Mouse (Mus musculus) layer of hippocampus, adult 2 months (tissue): ENCODE measurements around the gene A630095N17Rik. TPM values are rescaled to one million over a fixed set of nuclear protein-coding genes. Genes with fewer than 3 reads are reported as not detected.
A peak's percentile ranks its signal among the peaks of the same experiment; 100 is the strongest.

ENCODE experiments used
- DNase-seq, 2 experiments: peaks; one replicate each; pipeline ENCODE4 v3.0.0; 2022; ENCODE audit warnings: low spot score in 2 of 2
- H3K27ac ChIP-seq: fragments of 200-600 bp; 2 replicates; pipeline ENCODE4 v1.8.1; 2022
- H3K4me3 ChIP-seq: fragments of 200-600 bp; 2 replicates; pipeline ENCODE4 v1.8.1; 2022; ENCODE audit warnings: mild to moderate bottlenecking
- CTCF ChIP-seq: fragments of 200-600 bp; conservative IDR thresholded peaks from 2 replicates; pipeline ENCODE4 v1.8.1; 2022; ENCODE audit warnings: antibody characterized with exemption, mild to moderate bottlenecking, moderate library complexity
- long read RNA-seq, 2 experiments: library from polyadenylated mRNA; stranded (forward); transcript quantifications; one replicate each; pipeline ENCODE4 v2.0.0; 2021; ENCODE audit warnings: borderline mapping rate in 2 of 2
- total RNA-seq, 2 experiments: library from RNA; stranded (reverse); gene quantifications; 2 replicates each; pipeline ENCODE4 v1.2.3; 2021

A630095N17Rik gene
- not detected for total RNA-seq
- long read RNA-seq, experiment 1, result 0 reads
- long read RNA-seq, experiment 2, result 0 reads

DNA sequence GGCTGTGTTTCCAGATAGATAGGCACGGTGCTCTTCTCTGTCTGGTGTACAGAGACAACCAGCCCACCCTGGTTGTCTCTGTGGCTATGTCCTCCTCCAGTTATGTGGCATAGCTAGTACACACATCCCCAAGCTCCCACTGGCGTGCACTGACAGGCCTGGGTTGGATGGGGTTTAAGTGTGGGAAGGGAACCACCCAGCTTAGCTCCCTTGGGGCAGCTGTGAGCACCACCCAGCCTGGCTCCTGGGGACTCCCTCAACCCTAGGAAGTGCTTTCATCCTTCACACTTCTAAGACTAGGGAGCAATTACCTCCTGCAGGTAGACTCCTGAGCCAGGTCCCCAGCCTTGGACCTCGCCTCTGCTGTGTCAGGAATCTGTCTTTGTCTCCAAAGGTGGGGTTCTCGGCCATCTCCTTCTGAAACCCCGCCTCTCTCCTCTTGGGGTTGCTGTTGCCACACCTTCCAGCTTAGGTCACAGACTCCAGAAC is at the start of gene A630095N17Rik:
TSS of gene A630095N17Rik (minus strand) at position 439 of the 489 bp plus-strand sequence.
- no peak for DNase-seq
- H3K4me3 ChIP-seq, result no peak within 1 kb of the TSS
- no peak within 1 kb of the TSS for H3K27ac ChIP-seq
- TF ChIP-seq CTCF, result no peak

DNA sequence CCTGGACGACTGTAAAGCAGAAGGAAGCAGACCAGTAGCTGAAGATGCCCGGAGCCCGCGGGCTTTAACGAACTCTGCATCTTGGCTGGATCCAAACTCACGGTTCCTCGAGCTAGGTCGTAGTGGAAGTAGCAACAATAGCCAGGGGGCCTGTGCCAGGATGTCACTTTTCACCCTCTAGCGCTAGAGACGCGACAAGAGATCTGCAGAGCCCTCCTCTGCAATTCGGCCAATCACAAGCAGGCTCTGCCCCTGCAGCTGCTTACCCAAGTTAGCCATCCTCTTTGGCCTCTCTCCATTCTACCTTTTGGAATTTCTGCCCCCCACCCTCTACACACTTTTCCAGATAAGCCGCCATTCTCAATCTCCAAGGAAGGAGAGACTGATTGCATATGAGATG is 46.3 kb upstream of the A630095N17Rik start, which contains the start of gene Resp18:
TSS of gene Resp18 (minus strand) at position 188 of the 400 bp plus-strand sequence.
- Histone ChIP-seq H3K4me3 (peak within 1 kb of the TSS; percentile 49), H3K27ac (peak within 1 kb of the TSS; percentile 29; the same call in 1 of the 2 replicates)
- DNase-seq, result no peak
- TF ChIP-seq CTCF, result no peak

DNA sequence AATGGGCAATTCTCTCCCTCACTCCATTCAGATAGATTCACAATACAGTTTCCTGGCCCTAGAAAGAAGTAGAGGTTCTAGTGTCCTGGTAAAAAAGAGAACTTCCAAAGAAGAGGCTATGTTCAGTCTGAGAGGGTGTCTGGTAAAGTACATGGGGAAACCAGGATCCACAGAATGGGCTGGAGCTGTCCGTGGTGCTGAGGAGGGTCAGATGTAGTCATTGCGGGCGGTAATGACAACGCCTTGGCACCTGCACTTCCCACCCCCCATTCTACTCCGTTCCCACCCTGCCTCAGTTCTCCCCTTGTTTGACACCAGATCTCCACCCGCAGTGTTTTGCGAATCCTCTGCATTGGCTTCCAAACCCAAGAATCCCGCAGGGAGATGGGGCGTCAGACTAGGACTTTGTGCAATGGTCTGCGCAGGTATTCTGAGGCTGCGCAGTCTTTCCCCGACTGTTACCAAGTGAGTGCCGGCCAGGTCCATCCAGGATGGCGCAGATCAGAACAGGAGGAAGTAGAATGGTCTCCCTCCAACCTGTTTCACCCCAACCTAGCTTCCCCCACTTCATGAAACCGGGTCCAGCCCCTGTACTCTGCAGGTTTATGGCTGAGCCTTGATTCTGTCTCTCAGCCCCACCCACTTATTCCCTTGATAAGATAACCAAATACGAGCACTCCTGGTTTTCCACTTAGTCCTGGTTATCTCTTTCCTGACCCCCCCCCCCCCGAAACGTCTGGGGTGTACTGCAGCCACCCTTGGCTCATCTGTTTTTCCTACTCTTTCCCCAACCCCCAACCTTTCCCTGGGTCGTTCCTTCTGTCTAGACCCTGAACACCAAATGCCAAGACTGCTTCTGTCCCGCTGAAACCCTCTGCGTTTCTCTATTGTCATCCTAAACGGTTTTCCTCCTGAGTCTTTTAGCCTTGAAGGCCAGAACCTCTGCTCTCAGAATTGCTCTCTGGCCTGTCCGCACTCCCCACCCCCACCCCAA is 45.6 kb upstream of the A630095N17Rik start:
- DNase-seq, result no peak
- Histone ChIP-seq H3K27ac (peak overlapping the region; percentile 29; the same call in 1 of the 2 replicates), H3K4me3 (peak overlapping the region; percentile 49)
- no peak for TF ChIP-seq CTCF

DNA sequence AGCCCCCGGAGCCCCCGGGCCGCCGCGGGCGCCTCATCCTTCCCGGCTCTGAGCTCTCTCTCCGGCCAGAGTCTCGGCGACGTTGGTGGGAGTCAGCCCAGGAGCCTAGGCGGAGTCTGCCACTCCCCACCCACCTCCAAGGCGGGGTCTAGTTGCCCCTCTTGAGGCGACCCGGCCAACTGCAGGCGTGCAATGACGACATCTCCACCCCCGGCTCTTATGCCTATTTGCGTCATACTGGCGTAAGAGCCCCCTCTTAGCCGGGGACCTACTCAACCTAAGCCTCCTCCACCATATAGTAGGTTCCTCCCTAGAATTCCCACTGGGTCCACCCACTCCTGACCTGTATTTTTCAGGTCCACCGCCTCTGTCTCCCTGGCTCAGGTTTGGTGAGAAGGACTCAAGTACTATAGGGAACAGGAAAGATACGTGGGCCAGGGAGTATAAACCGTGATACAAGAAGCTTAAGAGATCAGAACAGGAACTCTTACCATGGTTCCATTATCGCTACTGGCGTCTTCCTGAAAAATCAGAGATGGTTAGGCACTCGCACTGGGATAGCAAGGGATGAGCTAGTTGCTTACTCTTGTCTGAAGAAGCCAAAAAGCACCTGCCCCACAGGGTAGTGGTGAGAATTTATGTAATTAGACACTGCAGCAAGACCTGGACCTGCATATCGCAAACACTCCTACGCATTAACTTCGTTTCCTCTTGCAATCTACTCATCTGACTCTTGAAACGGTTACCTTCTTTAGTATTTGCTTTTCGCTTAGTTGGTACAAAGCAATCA is 32.4 kb upstream of the A630095N17Rik start, which contains the start of gene Ptprn:
TSS of gene Ptprn (minus strand) at position 412 of the 790 bp plus-strand sequence.
- Histone ChIP-seq H3K4me3 (peak within 1 kb of the TSS; percentile 67), H3K27ac (peak within 1 kb of the TSS; percentile 95)
- peak; percentile 63 for TF ChIP-seq CTCF
- peak; percentile 71 to 87 for DNase-seq

DNA sequence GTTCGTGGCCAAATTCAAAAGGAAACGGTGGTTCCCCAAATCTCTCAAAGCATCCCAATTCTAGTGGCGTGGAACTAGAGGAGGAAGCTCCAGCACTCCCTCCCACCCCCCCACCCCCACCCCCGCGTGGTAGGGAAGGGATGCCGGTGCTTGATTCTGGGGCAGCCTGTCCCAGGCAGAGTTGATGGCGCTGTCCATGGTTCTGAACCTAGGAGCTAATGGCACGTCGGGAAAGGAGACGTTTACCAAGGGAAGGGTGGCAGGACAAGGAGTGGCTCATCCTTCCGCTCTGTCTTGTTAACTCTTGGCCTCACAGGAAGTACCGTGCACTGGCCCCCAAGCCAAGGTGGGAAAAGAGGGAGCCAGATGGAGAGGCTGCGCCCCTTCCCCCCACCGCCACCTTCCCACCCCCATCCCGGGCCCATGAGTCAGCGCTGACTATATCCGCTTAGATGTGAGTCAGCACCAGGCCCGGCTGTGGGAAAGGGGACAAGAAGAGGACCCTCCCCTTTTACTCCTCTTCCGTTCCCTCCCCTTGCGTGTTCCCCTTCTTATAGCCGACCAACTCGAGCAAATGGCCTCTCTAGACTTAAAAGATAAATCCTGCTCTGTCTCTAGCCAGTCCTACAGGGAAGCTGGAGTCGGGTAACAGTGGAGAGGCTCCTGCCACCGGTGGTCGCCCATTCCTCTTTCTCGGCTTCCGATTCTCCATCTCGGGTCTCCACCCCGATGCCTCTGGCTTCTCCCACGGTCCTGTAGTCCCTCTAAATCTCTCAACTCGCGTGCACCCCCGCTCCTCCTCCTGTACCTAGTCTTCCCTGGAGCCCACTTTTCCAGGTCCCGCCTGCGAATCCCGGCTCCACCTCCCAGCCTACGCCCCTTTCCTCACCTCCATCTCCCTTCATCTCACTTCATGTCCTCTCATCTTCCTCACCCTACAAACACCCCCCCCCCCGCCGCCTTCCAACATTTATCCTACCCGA is 31.4 kb upstream of the A630095N17Rik start:
- Histone ChIP-seq H3K4me3 (peak overlapping the region; percentile 67), H3K27ac (peak overlapping the region; percentile 95)
- peak in 1 of 2 experiments; percentile 62 for DNase-seq
- no peak for TF ChIP-seq CTCF

DNA sequence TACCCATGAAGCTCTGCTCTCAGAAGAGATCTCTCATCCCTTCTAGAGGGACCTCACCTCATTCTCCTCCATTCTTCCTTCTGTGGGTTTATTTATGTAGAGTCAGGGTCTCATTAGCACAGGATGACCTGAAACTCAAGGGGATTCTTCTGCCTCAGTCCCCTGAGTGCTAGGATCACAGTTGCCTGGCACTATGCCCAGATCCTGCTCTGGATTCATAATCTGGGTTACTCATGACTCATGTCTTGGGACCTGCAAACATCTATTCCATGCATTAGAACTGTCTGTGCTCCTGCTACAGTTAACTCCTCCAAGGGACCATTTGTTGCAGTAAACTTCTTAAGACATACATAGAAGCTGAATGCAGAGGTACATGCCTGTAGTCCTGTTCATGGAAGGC is 29.4 kb upstream of the A630095N17Rik start:
- Histone ChIP-seq H3K4me3 (no peak overlapping the region), H3K27ac (no peak overlapping the region)
- TF ChIP-seq CTCF, result no peak
- DNase-seq, result no peak

DNA sequence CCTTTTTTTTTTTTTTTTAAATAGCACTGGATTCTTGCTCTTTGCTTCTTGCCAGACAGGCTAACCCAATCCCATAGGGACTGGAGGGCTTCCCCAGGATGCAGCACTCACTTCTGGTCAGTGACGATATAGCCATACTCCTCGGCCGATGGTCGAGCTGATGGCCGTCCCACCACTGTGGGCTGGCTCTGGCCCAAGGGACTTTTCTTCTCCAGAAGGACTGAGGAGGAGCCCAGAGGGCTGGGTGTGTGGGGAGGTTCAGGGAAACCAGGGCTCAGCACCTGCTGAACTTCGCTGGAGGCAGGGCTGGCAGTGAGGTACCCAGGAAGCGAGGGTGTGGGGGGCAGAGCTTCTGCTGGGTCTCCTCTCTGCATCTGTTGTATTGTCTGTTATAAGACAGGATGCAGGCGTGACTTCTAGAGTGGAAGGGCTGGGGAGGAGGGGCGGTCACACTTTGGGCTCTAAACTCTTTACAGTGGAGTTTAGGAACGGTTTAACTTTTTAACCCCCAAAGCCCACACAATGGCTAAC is 23.7 kb upstream of the A630095N17Rik start:
- no peak for DNase-seq
- no peak for TF ChIP-seq CTCF
- H3K27ac ChIP-seq, result no peak overlapping the region
- no peak overlapping the region for H3K4me3 ChIP-seq

DNA sequence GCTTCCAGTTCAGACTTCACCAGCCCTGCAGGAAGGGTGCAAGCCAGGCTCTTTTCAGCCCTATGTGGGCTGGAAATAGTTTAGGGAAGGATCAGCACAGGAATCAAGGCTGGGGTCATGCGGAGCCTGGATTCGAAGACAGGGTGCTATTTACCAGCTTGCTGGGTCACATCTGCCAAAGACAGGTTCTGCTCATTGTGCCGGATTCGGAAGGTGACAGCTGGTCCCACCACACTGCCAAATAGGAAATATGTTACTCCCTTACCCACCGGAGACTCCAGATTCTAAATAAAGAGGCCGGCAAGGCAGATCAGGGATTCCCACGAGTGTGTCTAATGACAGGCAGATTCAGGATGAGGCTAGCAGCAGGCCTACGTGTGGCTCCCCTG is 22.7 kb upstream of the A630095N17Rik start:
- TF ChIP-seq CTCF, result no peak; the same call in none of the 2 replicates
- no peak for DNase-seq
- Histone ChIP-seq H3K27ac (peak overlapping the region; percentile 61; the same call in 1 of the 2 replicates), H3K4me3 (no peak overlapping the region)

DNA sequence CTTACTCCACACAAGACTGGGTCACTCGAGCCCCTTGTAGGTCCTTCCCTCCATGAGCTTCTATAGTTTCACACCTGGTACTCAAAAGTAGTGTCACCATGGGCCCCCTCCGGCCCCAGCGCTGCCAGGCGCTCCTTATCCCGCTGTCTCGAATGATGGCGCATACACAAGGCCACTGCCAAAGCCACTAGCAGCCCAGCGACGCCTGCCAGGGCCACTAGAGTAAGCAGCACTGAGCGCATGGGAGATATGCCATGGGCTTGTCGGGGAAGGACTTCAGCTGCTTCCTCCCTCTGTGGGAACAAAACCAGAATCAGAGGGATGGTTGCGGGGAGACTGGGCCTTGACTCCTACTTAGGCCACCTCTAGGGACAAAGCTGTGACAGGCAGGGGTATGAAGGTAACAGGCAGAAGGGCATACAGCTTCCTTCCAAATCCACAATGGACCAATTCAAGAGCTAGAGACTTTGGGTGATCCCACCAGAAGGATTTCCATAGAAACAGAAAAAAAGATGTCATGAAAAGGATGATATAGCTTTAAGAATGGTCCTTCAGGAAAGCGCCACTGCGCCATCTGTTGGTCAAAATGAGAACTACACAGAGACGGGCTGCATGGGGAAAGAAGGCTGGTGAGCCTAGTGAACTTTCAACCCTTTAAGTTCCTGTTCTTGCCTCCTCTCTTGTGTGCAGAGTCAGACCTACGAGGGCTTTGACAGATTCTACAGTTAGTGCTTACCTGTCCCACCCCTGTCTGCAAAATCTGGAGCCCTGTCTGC is 22.1 kb upstream of the A630095N17Rik start:
- peak; percentile 75 to 91 for DNase-seq
- TF ChIP-seq CTCF, result peak; percentile 97
- Histone ChIP-seq H3K27ac (peak overlapping the region; percentile 61; the same call in 1 of the 2 replicates), H3K4me3 (no peak overlapping the region)

DNA sequence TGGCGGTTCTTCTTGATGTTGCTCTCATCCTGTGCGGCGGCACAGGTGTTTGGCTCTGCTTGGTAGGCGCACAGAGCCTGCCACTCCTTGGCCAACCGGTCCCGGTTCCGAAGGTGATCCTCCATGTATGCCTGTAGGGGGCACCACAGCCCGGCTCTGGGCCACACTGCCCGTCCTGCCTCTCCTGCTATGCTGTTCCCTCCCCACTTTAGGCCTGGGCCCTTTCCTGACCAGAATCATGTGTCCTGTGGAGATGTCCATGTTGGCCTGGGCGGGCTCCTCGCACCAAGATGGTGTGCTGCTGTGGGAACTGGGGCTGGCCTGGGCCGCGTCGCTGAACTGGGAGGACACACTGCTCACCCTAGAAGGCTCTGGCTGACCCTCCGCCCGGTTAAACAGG is 21.1 kb upstream of the A630095N17Rik start:
- TF ChIP-seq CTCF, result peak; percentile 66
- DNase-seq, result no peak
- no peak overlapping the region for H3K4me3 ChIP-seq
- H3K27ac ChIP-seq, result no peak overlapping the region

DNA sequence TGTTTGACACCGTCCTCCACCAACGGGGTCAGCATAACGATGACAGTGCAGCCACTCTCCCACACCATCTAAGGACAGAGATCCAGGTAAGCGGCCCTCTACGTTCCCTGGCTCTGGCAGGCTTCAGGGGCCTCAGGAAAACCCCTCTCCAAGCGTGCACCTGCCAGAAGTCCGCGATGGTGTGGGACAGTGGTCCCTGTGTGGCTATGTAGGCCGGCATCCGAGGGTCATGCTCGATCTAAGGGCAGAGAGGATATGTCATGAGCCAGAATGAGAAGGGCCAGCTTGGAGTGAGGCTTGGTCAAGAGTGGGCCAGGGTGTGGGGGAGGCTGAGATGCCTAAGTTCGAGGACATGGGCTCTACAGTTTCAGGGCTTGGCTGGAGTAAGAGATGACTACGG is 20.4 kb upstream of the A630095N17Rik start:
- DNase-seq, result no peak
- H3K27ac ChIP-seq, result no peak overlapping the region
- no peak for TF ChIP-seq CTCF
- no peak overlapping the region for H3K4me3 ChIP-seq
